Mouse (Mus musculus): ENCODE results near the gene Csnk1e.

- TF ChIP-seq POLR2A (IDR thresholded peaks at IDR 0.05; ENCODE audit: low read depth, low read length), result no peak
- TF ChIP-seq CTCF (IDR thresholded peaks at IDR 0.05; ENCODE audit: extremely low read depth, insufficient read length, insufficient replicate concordance, low read depth, low read length), result no peak
Measured at GRCm38 (mm10) chr15:79417379-79417778, 38.0 kb downstream of the Csnk1e start.
